Mouse (Mus musculus): ENCODE measurements around the gene Ccdc40.
"Not testable (repeated sequence)": the region's sequence is repeated elsewhere in the genome, so short reads cannot be mapped to it uniquely, and the experiment has no call there.

Gene Ccdc40

GRCm38 (mm10) chr11:119237007-119237406, 8.6 kb downstream of the Ccdc40 start:
- no peak for DNase-seq (ENCODE audit: low spot score)

- peak; percentile 53 for DNase-seq (ENCODE audit: low spot score)
Measured at GRCm38 (mm10) chr11:119237568-119238304, 9.4 kb downstream of the Ccdc40 start.

- DNase-seq (ENCODE audit: low spot score), result peak; percentile 80
Measured at GRCm38 (mm10) chr11:119238305-119238721, 9.9 kb downstream of the Ccdc40 start.

DNA sequence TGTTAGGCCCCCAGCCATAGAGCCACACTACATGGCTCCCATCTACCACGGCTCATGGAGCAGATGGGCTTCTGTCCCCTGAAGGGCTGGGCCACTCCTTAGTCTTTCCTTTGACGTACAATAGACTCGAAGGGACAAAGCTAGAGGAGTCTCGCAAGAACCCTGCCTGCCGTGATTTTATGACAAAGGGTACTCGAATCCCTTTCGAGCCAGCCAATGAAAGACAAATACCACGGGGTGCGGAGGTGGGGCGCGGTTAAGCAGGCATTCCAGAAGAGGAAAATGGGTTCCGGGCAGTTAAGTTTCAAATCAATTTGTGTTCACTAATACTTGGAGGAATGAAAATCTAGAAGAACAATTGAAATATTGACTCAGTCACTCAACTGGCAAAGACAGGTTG, 11.1 kb downstream of the Ccdc40 start:
- no peak for DNase-seq (ENCODE audit: low spot score)

GRCm38 (mm10) chr11:119245543-119245942, 17.2 kb downstream of the Ccdc40 start:
- not testable (repeated sequence) for DNase-seq (ENCODE audit: low spot score)

DNA sequence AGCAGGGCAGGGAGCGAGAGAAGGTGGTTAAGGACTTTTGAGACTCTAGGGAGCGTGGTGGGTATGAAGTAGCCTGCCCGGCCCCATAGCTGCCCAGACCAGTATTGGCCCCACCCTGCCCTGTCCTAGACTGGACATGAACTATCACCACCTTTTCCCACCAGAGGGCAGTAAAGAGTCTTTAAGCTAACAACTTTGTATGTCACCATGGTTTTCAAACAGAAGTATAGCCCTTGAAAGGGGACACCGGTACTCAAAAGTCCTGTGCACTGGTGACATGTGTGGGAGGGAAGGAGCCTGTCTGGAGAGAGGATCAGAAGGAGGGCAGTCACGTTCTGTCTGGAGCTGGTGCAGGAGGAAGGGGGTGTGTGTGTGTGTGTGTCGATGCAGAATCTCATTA, 20.6 kb downstream of the Ccdc40 start:
- DNase-seq (ENCODE audit: low spot score), result peak; percentile 95

GRCm38 (mm10) chr11:119250998-119251397, 22.6 kb downstream of the Ccdc40 start:
- peak; percentile 43 for DNase-seq (ENCODE audit: low spot score)

DNA sequence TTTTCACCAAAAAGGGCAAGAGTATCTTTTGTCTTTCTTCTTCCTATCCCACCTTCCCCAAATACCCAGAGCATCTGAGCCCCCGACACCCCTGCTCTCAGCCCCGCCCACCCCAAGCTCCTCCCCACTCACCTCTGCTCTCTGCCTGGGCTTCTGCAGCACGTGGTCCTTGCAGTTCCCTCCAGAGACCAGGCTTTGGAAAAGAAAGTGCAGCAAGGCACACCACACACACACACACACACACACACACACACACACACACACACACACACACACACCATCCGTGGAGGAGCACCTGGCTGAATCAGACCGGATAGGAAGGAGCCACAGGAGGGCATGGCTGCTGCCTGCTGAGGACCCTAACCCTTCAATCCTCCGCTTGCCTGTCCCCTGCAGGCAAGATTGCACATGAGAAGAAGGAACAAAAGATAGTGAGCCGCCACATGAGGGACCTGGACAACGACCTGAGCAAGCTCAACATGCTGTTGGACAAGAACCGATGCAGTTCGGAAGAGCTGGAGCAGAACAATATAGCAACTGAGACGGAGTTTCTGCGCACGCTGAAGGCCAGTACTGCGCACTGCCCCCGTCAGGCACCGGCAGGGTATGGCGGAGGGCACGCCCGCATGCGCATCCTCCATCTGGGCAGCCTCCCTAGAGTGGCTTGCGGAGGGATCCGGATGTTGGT, 24.6 kb downstream of the Ccdc40 start:
- DNase-seq (ENCODE audit: low spot score), result peak; percentile 81

DNA sequence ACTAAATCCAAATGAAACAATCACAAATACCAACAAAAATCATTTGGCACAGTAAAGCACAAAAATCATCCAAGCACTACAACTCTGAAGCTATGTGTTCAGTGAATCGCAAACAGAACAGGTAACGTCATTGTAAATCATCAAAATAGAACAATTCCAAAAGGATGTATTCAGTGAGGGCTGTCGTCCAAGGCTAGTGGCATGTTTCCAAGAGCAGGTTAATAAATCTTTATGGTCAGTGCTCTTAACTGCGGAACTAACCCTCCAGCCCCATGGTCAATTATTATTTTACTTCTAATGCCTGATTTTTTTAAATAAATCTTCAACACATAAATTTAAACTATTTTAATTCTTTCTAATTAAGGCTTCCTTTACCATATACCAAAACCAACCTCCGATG, 28.2 kb downstream of the Ccdc40 start:
- not testable (repeated sequence) for DNase-seq (ENCODE audit: low spot score)

GRCm38 (mm10) chr11:119258216-119258571, 29.8 kb downstream of the Ccdc40 start:
- DNase-seq (ENCODE audit: low spot score), result no peak

DNA sequence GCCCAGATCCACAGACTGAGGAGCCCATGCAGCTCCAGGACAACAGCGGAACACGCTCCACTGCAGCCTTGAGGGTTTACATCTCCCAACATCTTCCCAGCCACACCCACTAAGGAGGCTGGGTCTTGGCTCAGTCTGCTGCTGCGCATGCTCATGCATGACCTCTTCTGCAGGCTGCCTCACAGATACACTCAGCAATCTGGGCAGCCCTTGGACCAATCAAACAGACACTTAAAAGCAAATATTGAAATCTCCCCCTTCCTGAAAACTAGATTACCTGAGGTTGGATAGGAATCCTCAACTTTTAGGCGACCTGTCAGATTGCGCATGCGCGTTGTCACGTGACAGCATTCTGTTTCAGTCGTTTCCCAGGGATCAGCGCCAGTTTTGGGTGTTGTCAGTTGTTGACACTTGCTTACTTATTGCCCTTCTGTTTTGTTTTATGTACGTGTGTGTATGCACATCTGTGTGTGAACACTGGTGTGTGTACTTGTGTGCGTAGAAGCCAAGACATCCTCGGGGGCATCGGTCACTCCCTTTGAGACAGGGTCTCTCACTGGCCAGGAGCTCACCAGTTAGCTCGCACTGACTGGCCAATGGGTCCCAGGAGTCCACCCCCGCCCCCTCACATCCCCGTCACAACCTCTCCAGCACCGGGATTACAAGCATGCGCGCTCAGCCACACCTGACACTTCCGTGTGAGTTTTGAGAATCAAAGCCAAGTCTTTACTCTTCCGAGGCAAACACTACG, 30.4 kb downstream of the Ccdc40 start:
- peak; percentile 64 for DNase-seq (ENCODE audit: low spot score)

- no peak for DNase-seq (ENCODE audit: low spot score)
Measured at GRCm38 (mm10) chr11:119259977-119260376, 31.6 kb downstream of the Ccdc40 start.

DNA sequence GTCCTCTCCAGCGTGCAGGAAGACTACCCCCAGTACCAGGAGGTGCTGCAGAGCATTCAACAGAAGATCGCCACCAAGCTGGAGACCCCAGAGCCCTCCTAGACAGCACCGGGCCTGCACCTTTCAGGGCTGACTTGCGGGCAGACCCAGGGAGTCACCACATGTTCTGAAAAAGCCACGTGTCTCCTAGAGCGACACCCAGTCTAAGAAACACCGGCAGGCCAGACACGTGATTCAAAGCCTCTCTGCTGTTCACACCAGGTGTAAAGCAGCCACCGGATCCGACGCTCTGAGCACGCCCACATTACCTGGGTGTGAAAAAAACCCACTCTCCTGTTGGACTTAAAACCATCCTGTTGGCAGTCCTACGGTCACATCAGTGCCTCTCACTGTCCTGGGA, 36.0 kb downstream of the Ccdc40 start:
- DNase-seq (ENCODE audit: low spot score), result no peak

DNA sequence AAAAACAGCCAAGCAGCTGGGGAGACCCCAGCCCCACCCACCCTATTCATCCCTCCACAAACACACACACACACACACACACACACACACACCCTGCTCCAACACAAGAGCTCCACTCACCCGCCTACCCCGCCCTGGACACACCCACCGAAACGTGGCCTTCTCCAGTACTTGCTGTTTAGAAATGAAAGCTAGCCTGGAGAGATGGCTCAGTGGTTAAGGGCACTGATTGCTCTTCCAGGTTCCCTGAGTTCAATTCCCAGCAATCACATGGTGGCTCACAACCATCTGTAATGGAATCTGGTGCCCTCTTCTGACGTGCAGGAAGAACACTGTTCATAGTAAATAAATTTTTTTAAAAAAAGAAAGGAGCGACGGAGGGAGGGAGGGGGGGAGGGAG, 37.4 kb downstream of the Ccdc40 start:
- no peak for DNase-seq (ENCODE audit: low spot score)

GRCm38 (mm10) chr11:119267241-119267674, 38.9 kb downstream of the Ccdc40 start:
- no peak for DNase-seq (ENCODE audit: low spot score)

DNA sequence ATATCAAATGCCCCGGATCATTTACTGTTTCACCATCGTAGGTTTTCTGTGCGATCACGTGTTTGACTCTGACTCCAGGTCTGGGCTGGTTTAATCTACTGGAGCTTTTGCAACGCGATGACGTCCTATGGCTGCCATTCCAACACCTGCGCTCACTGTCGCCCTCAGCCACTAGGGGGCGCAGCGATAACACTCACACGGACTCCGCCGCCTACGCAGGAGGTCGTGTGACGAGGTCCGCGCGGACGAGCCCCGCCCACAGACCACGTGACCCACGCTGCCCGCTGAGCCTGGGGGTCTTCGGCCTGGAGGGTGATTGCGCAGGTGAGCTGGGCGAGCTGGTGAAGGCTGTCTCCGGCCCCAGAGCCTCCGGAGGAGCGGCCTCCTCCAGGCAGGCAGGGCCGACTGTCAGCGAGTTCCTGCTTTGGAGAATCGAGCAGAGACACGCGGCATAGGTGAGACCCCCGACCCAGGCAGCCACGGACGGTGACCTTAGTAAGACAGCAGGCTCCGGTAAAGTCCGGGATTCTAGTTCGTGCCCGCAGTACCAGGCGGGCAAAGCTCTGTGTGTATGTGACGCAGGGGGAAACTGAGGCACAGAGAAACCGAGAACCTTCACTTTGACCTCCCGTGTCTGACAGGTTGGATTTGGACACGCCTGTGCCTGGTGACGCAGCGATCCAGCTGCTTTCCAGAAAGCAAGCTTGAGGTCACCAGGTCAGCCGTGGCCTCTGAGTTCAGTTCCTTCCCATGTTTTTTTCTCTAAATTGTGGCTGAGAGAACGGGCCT, 39.6 kb downstream of the Ccdc40 start, which contains the start of gene Gaa:
TSS of gene Gaa (plus strand) at position 120 of the 789 bp plus-strand sequence.
- DNase-seq (ENCODE audit: low spot score), result peak; percentile 98

DNA sequence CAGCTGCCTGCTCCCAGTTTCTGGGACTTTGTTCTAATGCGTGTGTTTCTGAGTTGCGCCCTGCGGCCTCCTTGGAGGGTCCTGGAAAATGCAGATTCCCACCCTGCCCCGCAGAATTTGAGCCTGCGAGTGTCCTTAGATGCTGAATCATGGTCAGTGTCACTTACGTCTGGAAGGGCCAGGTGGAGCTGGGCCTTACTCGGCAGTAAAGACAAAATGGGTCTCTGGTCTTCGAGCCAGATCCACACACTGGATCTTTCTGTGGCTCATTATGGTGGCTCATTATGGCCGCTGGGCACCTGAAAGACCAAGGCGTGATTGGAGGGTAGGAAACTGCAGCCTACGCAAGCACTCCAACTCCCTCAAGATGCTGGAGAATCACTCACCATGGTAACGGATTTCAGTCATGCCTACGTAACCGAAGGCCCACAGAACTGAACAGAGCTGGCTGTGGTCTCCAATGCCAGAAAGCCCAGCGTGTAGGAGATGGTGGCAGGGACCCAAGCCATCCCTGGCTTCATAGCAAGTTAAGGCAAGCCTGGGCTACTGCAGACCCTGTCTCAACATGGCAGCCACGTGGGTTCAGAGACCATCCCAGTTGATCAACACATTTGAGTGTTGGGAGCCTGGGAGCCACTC, 40.3 kb downstream of the Ccdc40 start:
- no peak for DNase-seq (ENCODE audit: low spot score)

DNA sequence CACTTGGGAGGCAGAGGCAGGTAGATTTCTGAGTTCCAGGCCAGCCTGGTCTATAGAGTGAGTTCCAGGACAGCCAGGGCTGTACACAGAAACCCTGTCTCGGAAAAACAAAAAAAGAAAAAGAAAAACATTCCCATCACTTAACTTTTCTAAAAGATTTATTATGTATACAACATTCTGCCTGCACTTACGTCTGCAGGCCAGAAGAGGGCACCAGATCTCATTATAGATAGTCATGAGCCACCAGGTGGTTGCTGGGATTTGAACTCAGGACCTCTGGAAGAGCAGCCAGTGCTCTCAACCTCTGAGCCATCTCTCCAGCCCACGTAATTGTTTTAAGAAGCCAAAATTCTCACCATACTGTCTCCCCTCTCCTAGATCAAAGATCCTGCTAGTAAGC, 44.1 kb downstream of the Ccdc40 start:
- DNase-seq (ENCODE audit: low spot score), result peak; percentile 48

GRCm38 (mm10) chr11:119273186-119273930, 45.0 kb downstream of the Ccdc40 start:
- DNase-seq (ENCODE audit: low spot score), result no peak

DNA sequence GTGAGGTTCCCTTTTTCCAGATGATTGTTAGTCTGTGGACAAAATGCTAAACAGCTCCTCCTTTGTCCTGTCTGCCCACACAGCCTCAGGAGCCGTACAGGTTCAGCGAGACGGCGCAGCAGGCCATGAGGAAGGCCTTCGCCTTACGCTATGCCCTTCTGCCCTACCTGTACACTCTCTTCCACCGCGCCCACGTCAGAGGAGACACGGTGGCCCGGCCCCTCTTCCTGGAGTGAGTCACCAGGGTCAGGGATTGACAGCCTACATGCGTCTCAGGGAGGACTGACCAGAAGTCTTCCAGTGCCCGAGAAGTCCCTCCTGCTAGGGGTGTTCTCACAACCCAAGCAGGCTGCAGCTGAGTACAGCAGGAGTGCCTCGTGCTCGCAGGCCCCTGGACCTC, 52.7 kb downstream of the Ccdc40 start:
- no peak for DNase-seq (ENCODE audit: low spot score)
